Mouse (Mus musculus) skeletal muscle tissue, postnatal 0 days (tissue): ENCODE results near the gene Serpina11. TPM values are rescaled to one million over a fixed set of nuclear protein-coding genes. Genes with fewer than 3 reads are reported as not detected.

ENCODE experiments used
- polyA plus RNA-seq: library from polyadenylated mRNA; unstranded; fragments of >200 nt; fragmentation: Nextera tagmentation; extraction: Ambion mirVana; gene quantifications from 2 replicates; pipeline ENCODE4 v1.2.1, GENCODE M21; 2015

Serpina11 gene
- 0.09 TPM in 1 of 2 replicates, not detected in the other for polyA plus RNA-seq

DNA sequence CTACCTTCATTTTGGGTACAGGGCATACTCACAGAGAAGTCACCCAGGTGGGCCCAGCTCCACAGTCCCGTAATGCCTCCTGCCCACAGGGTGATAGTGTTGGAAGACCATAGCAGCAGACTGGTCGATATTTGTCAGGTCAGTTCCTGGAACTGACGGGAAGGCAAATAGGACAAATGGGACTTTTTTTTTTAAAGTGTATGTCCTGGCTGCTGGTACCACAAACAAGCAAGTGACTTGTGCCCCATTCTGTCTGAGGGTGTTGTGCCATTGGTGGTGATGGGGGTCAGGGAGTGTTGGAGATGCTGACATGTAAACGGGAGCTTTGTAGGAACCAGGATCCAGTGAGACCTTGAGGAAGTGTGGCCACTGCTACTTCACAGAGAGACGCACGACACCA is at the start of gene Serpina11:
Gene Serpina11, minus strand, starts transcription at position 101 of the 400 bp plus-strand sequence.

DNA sequence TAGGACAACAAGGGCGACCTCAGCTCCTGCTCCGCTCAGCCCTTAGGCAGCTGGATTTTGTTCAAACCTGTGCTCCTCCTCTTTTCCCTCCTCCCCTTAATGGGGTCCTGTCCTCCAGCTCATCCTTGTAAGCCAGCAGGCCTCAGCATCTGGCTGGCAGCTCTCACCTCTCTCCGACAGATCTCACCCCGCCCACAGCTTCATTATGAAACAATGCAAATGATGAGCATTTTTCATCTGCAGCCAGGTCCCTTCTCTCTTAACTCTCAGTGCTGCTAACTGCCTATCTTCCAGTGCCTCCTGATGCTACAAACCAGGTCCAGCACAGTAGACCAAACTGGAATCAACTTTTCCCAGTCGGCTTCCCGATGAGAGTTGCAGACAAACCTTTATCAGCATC is 23.9 kb upstream of the Serpina11 start, which contains the start of gene Serpina9:
Gene Serpina9, minus strand, starts transcription at position 136 of the 400 bp plus-strand sequence.

DNA sequence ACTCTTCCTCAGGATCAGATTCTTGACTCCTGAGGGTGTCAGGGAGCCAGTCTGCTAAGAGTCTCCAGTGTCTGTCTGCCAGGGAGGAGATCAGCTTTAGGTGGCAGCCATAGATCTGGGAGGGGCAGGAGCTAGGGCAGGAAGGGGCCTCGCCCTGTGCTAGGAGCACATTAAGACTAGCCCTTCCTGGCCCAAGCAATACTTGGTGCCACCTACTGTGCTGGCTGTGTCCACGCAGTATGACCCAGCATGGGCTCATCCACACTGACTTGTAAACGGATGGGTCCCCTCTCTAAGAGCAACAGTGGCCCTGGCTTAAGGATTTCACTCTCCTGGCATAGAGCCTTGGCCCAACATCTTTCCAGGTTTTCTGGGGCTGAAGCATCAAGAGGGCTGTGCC is 31.0 kb downstream of the Serpina11 start, which contains the start of gene Serpina1e:
Gene Serpina1e, minus strand, starts transcription at position 178 of the 400 bp plus-strand sequence.

Other genes with a start within 250 kb of the Serpina11 start
- gene Serpina1d, start 216.4 kb downstream of the Serpina11 start, polyA plus RNA-seq, result 0.96 and 1.7 TPM in 2 replicates
- gene Serpina1b, start 159.6 kb downstream of the Serpina11 start, polyA plus RNA-seq, result 1.0 and 1.7 TPM in 2 replicates
- gene Serpina1a, start 126.4 kb downstream of the Serpina11 start, polyA plus RNA-seq, result 1.1 and 1.4 TPM in 2 replicates
- 0.37 and 0.99 TPM in 2 replicates for gene Serpina1c, start 85.1 kb downstream of the Serpina11 start, polyA plus RNA-seq
- gene Serpina1e, start 31.0 kb downstream of the Serpina11 start, polyA plus RNA-seq, result 1.6 and 2.1 TPM in 2 replicates
- gene Serpina9, start 23.8 kb upstream of the Serpina11 start, polyA plus RNA-seq, result 0.60 TPM in 1 of 2 replicates, not detected in the other
- gene Serpina12, start 54.5 kb upstream of the Serpina11 start, polyA plus RNA-seq, result 3.1 TPM in 1 of 2 replicates, not detected in the other
- not detected in 2 replicates for gene Serpina5, start 111.2 kb upstream of the Serpina11 start, polyA plus RNA-seq
- not detected in 2 replicates for gene Serpina3a, start 122.8 kb upstream of the Serpina11 start, polyA plus RNA-seq
- gene Serpina3b, start 138.0 kb upstream of the Serpina11 start, polyA plus RNA-seq, result 0.06 TPM in 1 of 2 replicates, not detected in the other
- 0.88 and 10.0 TPM in 2 replicates for gene Serpina3c, start 163.9 kb upstream of the Serpina11 start, polyA plus RNA-seq
- gene Serpina3f, start 224.6 kb upstream of the Serpina11 start, polyA plus RNA-seq, result 0.10 and 0.26 TPM in 2 replicates
- 2.3 and 3.4 TPM in 2 replicates for gene Serpina3g, start 246.3 kb upstream of the Serpina11 start, polyA plus RNA-seq